Mouse (Mus musculus) granulocyte monocyte progenitor cell, adult 5-6 weeks (primary cell): Measurements from ENCODE around the gene Schip1. TPM values are rescaled to one million over a fixed set of nuclear protein-coding genes. Genes with fewer than 3 reads are reported as not detected.

Source experiments
- ATAC-seq: replicated peaks from 2 replicates; pipeline ENCODE4 v1.8.0; 2016; ENCODE audit warnings: mild to moderate bottlenecking, moderate TSS enrichment, inconsistent platforms; ENCODE audit not compliant: poor library complexity, severe bottlenecking
- total RNA-seq, 2 experiments: library from RNA; stranded (forward) in 1 of 2; stranded (reverse) in 1 of 2; fragments of 200-712, 200-1000 nt in 1 of 2; fragments of >200 nt in 1 of 2; fragmentation: Nextera tagmentation in 1 of 2; gene quantifications; 2 replicates each; pipeline ENCODE4 v1.2.3; 2014 to 2017

Schip1 gene
- total RNA-seq, 2 experiments from 2014 or later: 2.5 to 5.2 TPM

DNA sequence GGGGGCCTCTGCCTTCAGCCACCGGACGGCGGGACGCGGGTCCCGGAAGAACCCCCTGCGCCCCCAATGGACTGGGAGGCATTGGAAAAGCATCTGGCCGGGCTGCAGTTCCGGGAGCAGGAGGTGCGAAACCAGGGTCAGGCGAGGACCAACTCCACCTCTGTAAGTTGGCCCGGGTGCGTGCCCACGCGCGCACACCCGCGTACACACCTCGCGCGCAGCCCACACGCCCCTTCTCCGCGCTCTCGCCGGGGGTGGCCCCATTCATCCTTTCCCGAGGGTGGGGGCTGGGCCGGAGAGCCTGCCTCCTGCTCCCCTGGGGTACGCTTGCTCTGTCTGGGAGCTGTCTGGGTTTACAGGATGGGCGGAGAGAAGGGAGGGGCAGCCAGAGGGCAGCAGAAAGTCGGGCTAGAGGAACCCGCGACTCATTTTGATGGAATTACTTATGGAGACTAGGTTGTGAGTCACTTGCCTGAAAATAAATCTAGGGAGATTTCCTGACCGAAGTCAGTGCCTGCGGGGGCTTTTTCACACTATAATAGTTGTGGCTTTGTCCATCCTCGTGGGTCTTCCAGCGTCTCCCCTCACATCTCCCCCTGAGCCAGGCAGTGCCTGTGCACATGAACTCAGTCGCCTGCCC, 430.6 kb downstream of the Schip1 start:
- peak; percentile 15; the same call in 1 of the 2 replicates for ATAC-seq

DNA sequence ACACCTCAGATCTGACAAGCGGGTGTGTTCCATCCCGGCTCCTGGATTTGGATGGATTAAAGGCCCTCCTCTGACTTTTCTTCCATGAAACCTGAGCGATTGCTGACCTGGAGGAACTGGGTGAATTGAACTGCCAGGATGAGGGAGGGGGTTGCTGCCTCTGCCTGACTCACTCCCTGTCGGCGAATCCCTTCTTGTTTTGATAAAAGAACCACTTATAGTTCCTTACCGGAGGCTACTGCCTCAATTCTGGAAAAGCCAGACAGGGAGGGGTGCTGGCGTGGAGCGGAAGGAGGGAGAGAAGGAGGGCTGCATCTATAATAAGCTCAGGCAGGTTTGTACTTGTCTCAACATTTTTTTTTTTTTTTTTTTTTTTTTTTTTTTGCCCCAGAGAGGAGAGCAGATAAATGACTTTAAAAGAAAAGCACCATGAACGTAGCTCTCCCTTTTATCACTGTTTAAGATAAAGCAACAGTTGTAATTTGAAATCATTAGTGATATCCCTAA, 431.2 kb downstream of the Schip1 start:
- no peak for ATAC-seq

- no peak for ATAC-seq
Measured at GRCm38 (mm10) chr3:68496513-68496912, 431.9 kb downstream of the Schip1 start.

DNA sequence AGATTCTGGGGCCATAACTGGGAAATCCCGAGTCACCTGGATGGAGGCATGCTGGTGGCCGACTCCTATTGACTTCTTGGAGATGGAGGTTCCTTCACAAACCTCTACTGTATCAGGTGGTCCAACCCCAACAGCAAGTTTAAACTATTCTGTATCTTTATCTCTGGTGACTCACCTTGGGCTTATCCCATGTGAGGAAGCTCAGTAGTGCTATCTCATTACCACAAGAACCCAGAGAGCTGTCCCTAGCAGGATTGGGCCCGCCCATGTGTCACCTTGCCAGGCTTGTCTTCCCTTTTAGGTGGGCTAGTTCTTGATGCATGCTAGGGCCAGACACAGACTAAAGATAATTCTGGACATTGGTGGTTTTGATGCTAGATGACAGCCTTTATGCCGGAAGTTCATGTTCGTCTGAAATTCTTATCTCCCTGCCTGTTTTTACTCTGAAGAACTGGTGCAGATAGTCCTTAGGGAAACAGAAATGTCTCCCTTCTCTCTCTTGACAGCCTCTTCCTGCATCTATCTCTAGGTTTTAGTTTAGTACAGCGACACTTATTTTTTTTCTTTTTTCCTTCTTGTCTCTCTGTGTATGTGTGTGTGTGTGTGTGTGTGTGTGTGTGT, 435.0 kb downstream of the Schip1 start:
- no peak for ATAC-seq

GRCm38 (mm10) chr3:68504838-68505237, 440.2 kb downstream of the Schip1 start:
- ATAC-seq: no peak

- ATAC-seq: no peak
Measured at GRCm38 (mm10) chr3:68506769-68507318, 442.2 kb downstream of the Schip1 start.

DNA sequence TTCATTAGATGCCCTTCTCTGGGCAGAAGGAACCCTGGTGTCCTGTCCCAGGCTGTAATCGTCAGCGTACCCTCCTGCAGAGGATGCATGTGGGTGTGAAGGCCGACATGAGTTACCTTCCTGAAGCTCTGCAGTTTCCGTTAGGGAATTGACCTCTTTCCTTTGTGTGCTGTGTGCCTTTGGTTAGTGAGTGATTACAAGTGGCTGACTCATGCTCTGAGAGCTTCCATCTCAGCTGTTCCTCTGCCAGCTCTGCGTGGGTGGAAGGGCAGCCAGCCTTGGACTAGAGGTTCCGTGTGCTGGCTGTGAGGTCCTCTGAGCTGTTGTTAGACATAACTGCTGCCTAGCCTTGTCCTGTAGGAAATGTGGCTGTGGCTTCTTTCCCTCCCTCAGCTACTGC, 444.0 kb downstream of the Schip1 start:
- ATAC-seq: peak; percentile 37

- no peak for ATAC-seq
Measured at GRCm38 (mm10) chr3:68510872-68511271, 446.3 kb downstream of the Schip1 start.

DNA sequence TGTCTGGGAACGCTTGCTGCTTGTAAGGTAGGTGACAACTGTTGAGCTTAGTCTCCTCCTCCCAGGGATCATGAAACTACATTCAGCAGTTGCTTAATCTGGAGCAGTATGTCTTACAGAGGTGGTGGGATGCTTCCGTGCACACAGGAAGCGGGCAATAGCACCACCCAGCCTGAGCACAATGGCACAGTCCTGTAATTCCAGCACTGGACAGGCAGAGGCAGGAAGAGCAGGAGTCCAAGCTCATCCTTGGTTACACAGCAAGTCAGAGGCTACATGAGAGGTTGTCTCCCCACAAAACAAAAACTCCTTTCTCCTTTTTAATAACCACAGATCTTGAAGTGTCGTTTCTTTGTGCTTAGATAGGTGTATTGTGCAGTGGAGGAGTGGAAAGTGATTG, 447.1 kb downstream of the Schip1 start:
- no peak for ATAC-seq

DNA sequence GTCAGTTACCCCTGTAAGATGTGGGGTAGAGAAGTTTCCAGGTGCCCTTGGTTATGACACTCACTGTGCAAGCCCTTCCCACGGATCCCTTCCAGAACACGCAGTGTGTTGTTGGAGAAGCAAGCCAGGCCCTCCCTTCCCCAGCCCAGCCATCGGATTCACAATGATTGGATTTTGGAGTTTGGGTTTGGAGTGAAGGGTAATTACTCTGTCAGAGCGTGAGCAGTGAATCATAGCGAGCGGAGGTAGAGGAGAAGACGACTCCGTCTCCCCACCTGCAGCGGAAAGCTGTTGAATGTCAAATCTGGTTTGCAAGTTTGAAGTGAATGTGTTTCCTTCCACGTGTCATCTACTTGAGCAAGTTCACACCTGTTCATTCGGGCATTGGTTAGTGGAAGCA, 447.7 kb downstream of the Schip1 start:
- ATAC-seq: no peak

GRCm38 (mm10) chr3:68513340-68514119, 448.9 kb downstream of the Schip1 start:
- no peak for ATAC-seq

- ATAC-seq: no peak
Measured at GRCm38 (mm10) chr3:68514120-68514497, 449.5 kb downstream of the Schip1 start.

DNA sequence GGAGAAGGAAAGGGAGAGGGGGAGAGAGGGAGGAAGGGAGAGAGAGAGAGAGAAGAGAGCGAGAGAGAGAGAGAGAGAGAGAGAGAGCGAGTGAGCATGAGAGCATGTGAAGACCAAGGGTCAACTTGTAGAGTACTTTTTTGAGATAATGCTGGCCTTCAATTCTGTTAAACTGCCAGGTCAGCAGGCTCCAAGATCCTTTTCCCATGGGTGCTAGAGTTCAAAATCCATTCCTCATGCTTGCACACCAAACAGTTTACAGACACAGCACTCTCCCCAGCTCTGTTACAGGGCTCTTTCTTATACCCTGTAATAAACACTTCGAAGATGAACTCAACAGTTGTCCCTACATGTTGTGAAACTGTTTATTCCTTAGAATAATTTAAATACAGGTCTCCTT, 450.1 kb downstream of the Schip1 start:
- ATAC-seq: no peak

DNA sequence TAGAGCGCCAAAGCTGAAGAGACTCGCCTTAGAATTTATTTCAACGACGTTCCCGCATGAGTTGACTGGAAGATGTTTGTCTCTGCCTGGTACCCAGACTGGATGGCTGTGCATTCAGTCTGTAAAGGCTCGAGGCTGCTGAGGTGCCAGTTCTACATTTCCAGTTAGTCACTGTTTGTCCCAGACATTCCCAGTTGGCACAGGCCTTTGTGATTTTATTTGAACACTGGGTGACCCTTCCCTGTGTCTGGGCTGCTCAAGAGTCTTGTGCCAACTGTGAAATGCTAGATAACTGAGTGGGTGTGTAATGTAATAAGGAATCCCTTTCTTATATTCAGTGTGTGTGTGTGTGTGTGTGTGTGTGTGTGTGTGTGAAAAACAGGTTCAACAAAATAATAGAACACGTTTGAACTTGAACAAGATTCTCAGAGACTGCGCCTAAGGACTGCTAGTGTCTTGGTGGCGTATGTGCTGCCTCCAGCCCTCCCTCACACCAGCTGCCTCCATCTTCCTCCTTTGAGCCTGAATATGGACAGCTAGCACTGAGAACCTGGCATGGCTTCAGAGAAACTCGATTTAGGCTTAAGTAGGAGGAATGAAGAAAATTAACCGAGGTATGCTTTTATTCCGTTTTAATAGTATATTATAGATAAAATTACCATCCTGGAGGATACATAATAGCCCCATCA, 451.9 kb downstream of the Schip1 start:
- no peak for ATAC-seq

DNA sequence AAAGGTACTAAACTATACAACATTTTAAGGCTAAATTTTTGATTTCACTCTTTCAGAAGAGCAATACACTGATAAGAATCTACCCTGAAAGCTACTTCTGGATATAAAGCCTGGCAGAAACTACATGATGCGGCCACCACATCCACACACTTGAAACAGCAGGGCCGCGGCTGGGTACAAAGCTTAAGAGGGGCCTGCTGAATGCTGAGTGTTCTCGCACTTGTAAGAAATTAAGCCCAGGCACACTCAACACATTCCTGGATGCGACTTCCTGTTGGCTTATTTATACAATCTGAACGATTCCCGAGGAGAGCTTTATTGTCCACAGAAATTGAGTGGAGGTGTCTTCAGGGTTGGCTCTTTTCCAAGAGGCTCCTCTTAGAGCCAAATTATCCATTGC, 452.6 kb downstream of the Schip1 start:
- ATAC-seq: no peak

- no peak for ATAC-seq
Measured at GRCm38 (mm10) chr3:68518041-68518440, 453.4 kb downstream of the Schip1 start.

DNA sequence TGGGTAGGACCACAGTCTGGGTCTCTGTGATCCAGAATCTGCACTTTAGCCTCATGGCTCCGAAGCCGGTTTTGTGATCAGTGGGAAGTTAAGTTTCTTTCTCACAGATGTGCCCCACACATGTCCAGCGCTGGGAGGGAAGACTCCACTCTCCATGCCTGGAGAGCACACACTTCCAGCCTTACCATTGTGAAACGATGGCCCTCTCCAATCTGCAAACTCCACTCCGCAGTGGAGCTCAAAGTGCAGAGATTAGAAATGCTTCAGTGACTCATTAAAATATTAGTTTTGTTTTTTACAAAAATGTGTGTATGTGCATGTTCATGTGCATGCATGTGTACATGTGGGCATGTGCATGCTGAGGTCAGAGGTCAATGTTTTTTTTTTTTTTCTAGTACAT, 454.0 kb downstream of the Schip1 start:
- no peak for ATAC-seq

DNA sequence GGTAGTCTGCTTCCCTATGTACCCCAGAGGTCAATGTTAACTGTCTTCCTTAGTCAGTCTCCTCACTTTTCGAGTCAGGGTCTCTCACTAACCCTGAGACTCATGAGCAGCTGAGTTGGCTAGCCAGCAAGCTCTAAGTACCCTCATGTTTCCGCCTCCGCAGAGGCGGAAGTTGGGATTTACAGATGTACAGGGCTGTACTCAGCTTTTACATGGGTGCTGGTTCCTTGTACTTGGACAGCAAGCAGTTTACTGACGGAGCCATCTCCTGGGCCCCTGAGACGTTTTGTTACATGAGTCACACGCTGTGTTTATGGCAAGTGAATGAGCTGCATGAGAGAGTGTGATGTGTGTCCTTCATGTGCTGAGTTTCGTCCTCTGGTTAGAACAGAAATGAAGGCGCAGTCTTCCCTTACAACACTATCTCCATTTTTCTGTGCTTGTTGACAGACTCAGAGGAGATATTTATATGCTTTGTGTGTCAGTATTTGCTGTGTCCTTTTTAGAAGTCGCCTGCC, 460.8 kb downstream of the Schip1 start:
- no peak for ATAC-seq

DNA sequence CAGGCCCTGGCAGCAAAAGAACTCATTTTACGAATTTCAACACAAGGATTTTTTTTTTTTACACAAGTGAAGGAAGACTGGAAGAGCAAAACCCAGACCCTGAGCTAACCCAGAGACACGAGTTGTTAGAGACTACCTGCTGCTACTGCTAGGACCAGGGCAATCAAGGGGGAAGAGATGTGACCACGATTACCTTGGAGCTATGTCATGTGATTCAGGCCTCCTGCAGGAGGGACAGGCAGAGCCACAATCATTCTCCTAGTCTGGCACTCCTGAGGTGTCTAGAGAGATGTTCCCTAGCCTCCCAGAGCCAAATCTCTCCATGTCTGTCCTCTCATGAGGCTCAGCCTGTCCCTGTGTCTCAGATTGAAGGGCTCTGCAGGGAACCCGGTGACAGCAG, 461.8 kb downstream of the Schip1 start:
- no peak for ATAC-seq

DNA sequence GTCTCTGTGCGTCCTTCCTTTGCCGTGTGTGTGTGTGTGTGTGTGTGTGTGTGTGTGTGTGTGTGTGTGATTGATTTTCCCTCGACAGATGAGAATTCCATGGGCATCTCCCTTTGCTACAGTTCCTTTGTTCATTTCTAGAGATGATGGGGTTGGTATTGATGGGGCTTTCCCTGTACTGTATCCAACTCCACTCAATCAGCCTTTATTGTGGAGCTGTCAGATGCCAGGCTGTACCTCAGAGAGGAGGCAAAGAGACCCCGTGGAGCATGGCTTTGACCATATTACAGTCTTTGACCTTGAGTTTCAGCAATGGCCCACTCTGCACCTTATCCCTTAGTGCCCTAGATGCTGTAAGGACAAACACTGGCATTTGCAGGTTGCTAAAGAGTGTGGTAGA, 462.6 kb downstream of the Schip1 start:
- ATAC-seq: no peak
